Comparison of ENCODE assay signal across 8 mouse cellular contexts in genomic region chr1:93101571-93102061, GRCm38 (mm10). TPM values are rescaled to one million over a fixed set of nuclear protein-coding genes. Genes with fewer than 3 reads are reported as not detected.
DNase-seq lines count a peak whose midpoint lies in the region; ATAC-seq and TF ChIP-seq lines count a peak whose summit lies in the region.

Gene Kif1a, minus strand, starts transcription at chr1:93101951.

- no peaks in the 10 kb centered on the region for H3K36me3 ChIP-seq in kidney, postnatal 0 days (ENCODE audit: insufficient read depth, low read length)
- H3K36me3 ChIP-seq in liver, embryonic 11.5 days (ENCODE audit: control insufficient read depth, insufficient read depth, low read length): no peaks in the 10 kb centered on the region

- intact Hi-C loops in heart, postnatal 25 days (cut with DNase I): no loop called here

- H3K9ac ChIP-seq in kidney, postnatal 0 days (ENCODE audit: low read depth, low read length): peak within 1 kb of the TSS; percentile 44
- H3K9ac ChIP-seq in liver, embryonic 11.5 days (ENCODE audit: low read depth, low read length): no peak within 1 kb of the TSS

- peak within 1 kb of the TSS; percentile 39 for H3K4me3 ChIP-seq in kidney, postnatal 0 days (replicated peaks; ENCODE audit: low read depth, low read length)
- peak within 1 kb of the TSS; percentile 40 for H3K4me3 ChIP-seq in liver, embryonic 11.5 days (ENCODE audit: low read depth, low read length)

- no peak for TF ChIP-seq CTCF in kidney, postnatal 0 days (IDR thresholded peaks at IDR 0.05; ENCODE audit: low read depth)

- ATAC-seq in frontal cortex, adult (ENCODE audit: low TSS enrichment): peak; percentile 86
- ATAC-seq in kidney, postnatal 0 days (replicated peaks; ENCODE audit: low FRiP score, low read depth): peak; percentile 43; the same call in 1 of the 2 replicates
- ATAC-seq in liver, embryonic 11.5 days (replicated peaks; ENCODE audit: low FRiP score): peak; percentile 23; the same call in 1 of the 2 replicates

- H3K27ac ChIP-seq in kidney, postnatal 0 days: no peak within 1 kb of the TSS
- H3K27ac ChIP-seq in liver, embryonic 11.5 days (ENCODE audit: low read depth, low read length): no peak within 1 kb of the TSS

- H3K4me1 ChIP-seq in kidney, postnatal 0 days (replicated peaks; ENCODE audit: insufficient read depth, low read length): peaks cover 13% of the 10 kb centered on the region; the same call in 1 of the 2 replicates
- H3K4me1 ChIP-seq in liver, embryonic 11.5 days (replicated peaks; ENCODE audit: control insufficient read depth, insufficient read depth, low read length): no peaks in the 10 kb centered on the region

- H3K4me2 ChIP-seq in kidney, postnatal 0 days (ENCODE audit: low read length): peak within 1 kb of the TSS; percentile 69
- H3K4me2 ChIP-seq in liver, embryonic 11.5 days: peak within 1 kb of the TSS; percentile 74

- H3K27me3 ChIP-seq in kidney, postnatal 0 days (ENCODE audit: insufficient read depth, low read length): peaks cover 20% of the 10 kb centered on the region
- H3K27me3 ChIP-seq in liver, embryonic 11.5 days (replicated peaks; ENCODE audit: control insufficient read depth, insufficient read depth, low read length): peaks cover 58% of the 10 kb centered on the region

- DNase-seq in heart, adult 11 months: peak; percentile 91
- DNase-seq in heart, postnatal 25 days (ENCODE audit: low spot score): no peak
- peak; percentile 85 for DNase-seq in cerebellum, adult 8-10 months
- peak; percentile 35 for DNase-seq in kidney, postnatal 0 days (ENCODE audit: low spot score)
- DNase-seq in liver, embryonic 11.5 days (ENCODE audit: low spot score): peak; percentile 41
- peak; percentile 72 for DNase-seq in retina, postnatal 7 days (ENCODE audit: low read depth, low spot score)
- DNase-seq in ovary, adult 18-20 months (ENCODE audit: low spot score): no peak

- no peaks in the 10 kb centered on the region for H3K9me3 ChIP-seq in kidney, postnatal 0 days (replicated peaks; ENCODE audit: low read length)
- no peaks in the 10 kb centered on the region for H3K9me3 ChIP-seq in liver, embryonic 11.5 days (ENCODE audit: control insufficient read depth, low read length)

- WGBS in kidney, postnatal 0 days: under 1% methylated on average over 38 of the region's 39 CpGs
- WGBS in liver, embryonic 11.5 days: 3% methylated on average over 39 of the region's 39 CpGs

RNA-seq across cellular contexts. Expression of gene Kif1a, which starts in this region (rescaled TPM):
- 1 to 10 TPM in 1 of 2 experiments, under 1 TPM in 1; 0.94 to 1.6 TPM for total RNA-seq in heart, postnatal 25 days (2021)
- 3.7 and 4.8 TPM in 2 replicates for polyA plus RNA-seq in kidney, postnatal 0 days (2015; fragmentation: Nextera tagmentation; extraction: Ambion mirVana)
- polyA plus RNA-seq in liver, embryonic 11.5 days (2014; fragmentation: Nextera tagmentation; extraction: Ambion mirVana): 2.2 TPM in 2 replicates

Comparison
In these comparisons a context has a peak if more than half of its experiments do, and no peak if none do; other contexts are left out.
1. DNase-seq: peak in heart, adult 11 months (single experiment), cerebellum, adult 8-10 months (single experiment), kidney, postnatal 0 days (single experiment), liver, embryonic 11.5 days (single experiment) and retina, postnatal 7 days (single experiment); none in heart, postnatal 25 days (single experiment) and ovary, adult 18-20 months (single experiment).
2. ATAC-seq: peak in every context shown above with its lines; median percentile 86 in frontal cortex, adult; 43 in kidney, postnatal 0 days; 23 in liver, embryonic 11.5 days.